Mouse (Mus musculus): ENCODE measurements around the gene Mreg.

- TF ChIP-seq EP300 (IDR thresholded peaks at IDR 0.05; ENCODE audit: low read depth in 1 of 2, low read length in 2 of 2), result no peak
- TF ChIP-seq POLR2A (IDR thresholded peaks at IDR 0.05; ENCODE audit: control insufficient read depth in 1 of 2, insufficient read depth in 1 of 2, low read depth in 1 of 2, low read length in 2 of 2, poor library complexity in 1 of 2), result no peak
- TF ChIP-seq ZC3H11A (IDR thresholded peaks at IDR 0.05; ENCODE audit: low read depth, low read length), result no peak
- no peak for TF ChIP-seq CTCF (IDR thresholded peaks at IDR 0.05 in 2 of 3, conservative IDR thresholded peaks at IDR 0.05 in 1 of 3; ENCODE audit: control insufficient read depth in 1 of 3, insufficient read depth in 1 of 3, low read depth in 2 of 3, low read length in 3 of 3, poor library complexity in 1 of 3, severe bottlenecking in 1 of 3)
- TF ChIP-seq ETS1 (IDR thresholded peaks at IDR 0.05; ENCODE audit: low read depth, low read length), result no peak
- TF ChIP-seq TAL1 (IDR thresholded peaks at IDR 0.05; ENCODE audit: low read length), result no peak
- no peak for TF ChIP-seq NELFE (IDR thresholded peaks at IDR 0.05; ENCODE audit: low read depth, low read length)
- TF ChIP-seq UBTF (IDR thresholded peaks at IDR 0.05; ENCODE audit: borderline replicate concordance, insufficient read depth, low read depth, low read length), result no peak
Measured at GRCm38 (mm10) chr1:72167024-72167423, 45.1 kb downstream of the Mreg start.

Measured in MEL (cell line).